Mouse (Mus musculus) megakaryocyte, embryonic 14.5 days (primary cell): Measurements from ENCODE around the gene Itgav.

Experiments
- FLI1 ChIP-seq: IDR thresholded peaks from 2 replicates; pipeline ENCODE4 v1.6.1; 2012; ENCODE audit warnings: low read length, inconsistent platforms, mixed read lengths
- GATA1 ChIP-seq: IDR thresholded peaks from 3 replicates; pipeline ENCODE4 v1.6.1; 2012; ENCODE audit warnings: mixed read lengths, low read length, inconsistent platforms, borderline replicate concordance

- TF ChIP-seq GATA1 (no peak), FLI1 (no peak)
These were observed 30.2 kb downstream of the Itgav start for GRCm38 (mm10) chr2:83754306-83754837.
